Mouse (Mus musculus) lung, adult 2 months (tissue): Measurements from ENCODE around the gene Stap1. TPM values are rescaled to one million over a fixed set of nuclear protein-coding genes. Genes with fewer than 3 reads are reported as not detected.

Source experiments
- DNase-seq: peaks from one replicate; pipeline ENCODE4 v3.0.0; 2022
- H3K4me1 ChIP-seq: fragments of 200-500 bp; 2 replicates; pipeline ENCODE4 v1.6.1; 2011; ENCODE audit warnings: low read length; ENCODE audit not compliant: control insufficient read depth, insufficient read depth
- H3K4me3 ChIP-seq: fragments of 200-500 bp; replicated peaks from 2 replicates; pipeline ENCODE3; 2011; ENCODE audit warnings: low read depth, mild to moderate bottlenecking, control low read depth, low read length; ENCODE audit errors: extremely low read depth
- CTCF ChIP-seq: fragments of 200-500 bp; IDR thresholded peaks from 2 replicates; pipeline ENCODE4 v1.5.1; 2011; ENCODE audit warnings: mild to moderate bottlenecking, low read length, control low read depth; ENCODE audit not compliant: insufficient read depth
- POLR2A ChIP-seq: fragments of 200-500 bp; IDR thresholded peaks from 2 replicates; pipeline ENCODE4 v1.6.1; 2011; ENCODE audit warnings: low read depth, mild to moderate bottlenecking, control low read depth, low read length, borderline replicate concordance; ENCODE audit errors: extremely low read depth
- WGBS: fragments of 180-500 bp; shearing (Covaris S2); methylation state at CpG from one replicate; pipeline ENCODE4 v1.1.7; 2018; 5-methylcytosine and 5-hydroxymethylcytosine counted together
- polyA plus RNA-seq: library from polyadenylated mRNA; depleted of rRNA; stranded (reverse); fragments of >200 nt; gene quantifications from 2 replicates; pipeline ENCODE4 v1.2.3, GENCODE M21; 2012

Gene Stap1
- polyA plus RNA-seq, 1 experiment, result 1.6 TPM

- 65% methylated on average over 3 of the region's 3 CpGs for WGBS
- no peak for DNase-seq
- Histone ChIP-seq H3K4me3 (no peak overlapping the region), H3K4me1 (no peaks in the 10 kb centered on the region)
- no peak for TF ChIP-seq POLR2A
- no peak for TF ChIP-seq CTCF
Observed at GRCm38 (mm10) chr5:86078720-86079334, 7.3 kb downstream of the Stap1 start.

GRCm38 (mm10) chr5:86083987-86084386 lies 12.4 kb downstream of the Stap1 start:
- H3K4me3 ChIP-seq, result no peak overlapping the region
- H3K4me1 ChIP-seq, result no peaks in the 10 kb centered on the region
- DNase-seq, result no peak
- TF ChIP-seq CTCF (no peak), POLR2A (no peak)
- 76% methylated on average over 6 of the region's 6 CpGs for WGBS

- no peak overlapping the region for H3K4me3 ChIP-seq
- WGBS, result 72% methylated on average over 7 of the region's 7 CpGs
- DNase-seq, result no peak
- TF ChIP-seq POLR2A, result no peak
- TF ChIP-seq CTCF, result no peak
- H3K4me1 ChIP-seq, result no peaks in the 10 kb centered on the region
Observed at GRCm38 (mm10) chr5:86084979-86085378, 13.4 kb downstream of the Stap1 start.

- WGBS, result 46% methylated on average over 6 of the region's 6 CpGs
- Histone ChIP-seq H3K4me3 (no peak overlapping the region), H3K4me1 (no peaks in the 10 kb centered on the region)
- DNase-seq, result no peak
- TF ChIP-seq CTCF (no peak), POLR2A (no peak)
Observed at GRCm38 (mm10) chr5:86086751-86087150, 15.2 kb downstream of the Stap1 start.

GRCm38 (mm10) chr5:86094754-86095153 lies 23.2 kb downstream of the Stap1 start:
- Histone ChIP-seq H3K4me3 (no peak overlapping the region), H3K4me1 (no peaks in the 10 kb centered on the region)
- TF ChIP-seq CTCF (no peak), POLR2A (no peak)
- no peak for DNase-seq
- WGBS, result 65% methylated on average over 9 of the region's 9 CpGs

GRCm38 (mm10) chr5:86098988-86099387 lies 27.4 kb downstream of the Stap1 start:
- 75% methylated on average over 3 of the region's 3 CpGs for WGBS
- TF ChIP-seq CTCF (no peak), POLR2A (no peak)
- Histone ChIP-seq H3K4me1 (no peaks in the 10 kb centered on the region), H3K4me3 (no peak overlapping the region)
- no peak for DNase-seq

GRCm38 (mm10) chr5:86100621-86101020 lies 29.1 kb downstream of the Stap1 start:
- Histone ChIP-seq H3K4me1 (no peaks in the 10 kb centered on the region), H3K4me3 (no peak overlapping the region)
- DNase-seq, result no peak
- TF ChIP-seq CTCF (no peak), POLR2A (no peak)
- WGBS, result 71% methylated on average over 3 of the region's 3 CpGs

- DNase-seq, result no peak
- Histone ChIP-seq H3K4me1 (no peaks in the 10 kb centered on the region), H3K4me3 (no peak overlapping the region)
- no peak for TF ChIP-seq CTCF
- no peak for TF ChIP-seq POLR2A
- 88% methylated on average over 2 of the region's 2 CpGs for WGBS
Observed at GRCm38 (mm10) chr5:86102176-86102575, 30.6 kb downstream of the Stap1 start.

- no peak for DNase-seq
- TF ChIP-seq POLR2A (no peak), CTCF (no peak)
- Histone ChIP-seq H3K4me1 (no peaks in the 10 kb centered on the region), H3K4me3 (no peak overlapping the region)
- WGBS, result 74% methylated on average over 2 of the region's 2 CpGs
Observed at GRCm38 (mm10) chr5:86106610-86107009, 35.1 kb downstream of the Stap1 start.

GRCm38 (mm10) chr5:86111074-86111473 lies 39.5 kb downstream of the Stap1 start:
- WGBS, result 89% methylated on average over 1 of the region's 1 CpGs
- Histone ChIP-seq H3K4me3 (no peak overlapping the region), H3K4me1 (no peaks in the 10 kb centered on the region)
- no peak for DNase-seq
- TF ChIP-seq CTCF (no peak), POLR2A (no peak)

GRCm38 (mm10) chr5:86113037-86113436 lies 41.5 kb downstream of the Stap1 start:
- H3K4me3 ChIP-seq, result no peak overlapping the region
- DNase-seq, result no peak
- WGBS, result 90% methylated on average over 2 of the region's 2 CpGs
- no peaks in the 10 kb centered on the region for H3K4me1 ChIP-seq
- no peak for TF ChIP-seq POLR2A
- TF ChIP-seq CTCF, result no peak
